Comparison of ENCODE assay signal across 40 mouse cellular contexts in genomic region chr17:87954618-87955124, GRCm38 (mm10). TPM values are rescaled to one million over a fixed set of nuclear protein-coding genes. Genes with fewer than 3 reads are reported as not detected.
"Had no signal": no experiment of that assay in that cellular context is flagged by ENCODE, and none has a peak within 500 bp of the region (broad histone marks: within the 10 kb centered on the region; RNA-seq: fewer than 3 reads in every experiment).

No protein-coding gene starts in this region.

RNA-seq across cellular contexts. Expression of gene Rpl36-ps4, which starts 33.9 kb away (rescaled TPM):
- total RNA-seq: left cerebral cortex, postnatal 10 days; left cerebral cortex, postnatal 14 days; left cerebral cortex, postnatal 25 days; left cerebral cortex, postnatal 36 days; left cerebral cortex, postnatal 4 days; liver, adult 2 months; megakaryocyte progenitor cell, adult 5-6 weeks; megakaryocyte, adult 5-6 weeks; megakaryocyte-erythroid progenitor cell, adult 5-6 weeks; midbrain, postnatal 0 days; monocyte, adult 5-6 weeks had no signal
- polyA plus RNA-seq: limb, embryonic 10.5 days; limb, embryonic 11.5 days; limb, embryonic 12.5 days; limb, embryonic 13.5 days; limb, embryonic 14.5 days; limb, embryonic 15.5 days; liver, adult 2 months; liver, embryonic 11.5 days; liver, embryonic 12.5 days; liver, embryonic 13.5 days; liver, embryonic 14.5 days; liver, embryonic 15.5 days; liver, embryonic 16.5 days; liver, postnatal 0 days; lung, adult 2 months; lung, embryonic 14.5 days; lung, embryonic 15.5 days; lung, embryonic 16.5 days; lung, postnatal 0 days; macrophage; midbrain, embryonic 10.5 days; midbrain, embryonic 11.5 days; midbrain, embryonic 12.5 days; midbrain, embryonic 13.5 days; midbrain, embryonic 14.5 days; midbrain, embryonic 15.5 days; midbrain, embryonic 16.5 days; midbrain, postnatal 0 days; myocyte; neural tube, embryonic 11.5 days; neural tube, embryonic 12.5 days had no signal
